Mouse (Mus musculus) 3T3-L1 (cell line): ENCODE measurements at regions not wholly inside any gene's neighbourhood (a gene's known extent, or its start where the extent isn't known, plus 50 kb on each side); places are given as distances from the start of the nearest gene placed in this dataset.

ENCODE experiments used
- DNase-seq: peaks from one replicate; pipeline ENCODE4 v3.0.0-alpha.2; 2015; ENCODE audit warnings: low read depth, low spot score

DNA sequence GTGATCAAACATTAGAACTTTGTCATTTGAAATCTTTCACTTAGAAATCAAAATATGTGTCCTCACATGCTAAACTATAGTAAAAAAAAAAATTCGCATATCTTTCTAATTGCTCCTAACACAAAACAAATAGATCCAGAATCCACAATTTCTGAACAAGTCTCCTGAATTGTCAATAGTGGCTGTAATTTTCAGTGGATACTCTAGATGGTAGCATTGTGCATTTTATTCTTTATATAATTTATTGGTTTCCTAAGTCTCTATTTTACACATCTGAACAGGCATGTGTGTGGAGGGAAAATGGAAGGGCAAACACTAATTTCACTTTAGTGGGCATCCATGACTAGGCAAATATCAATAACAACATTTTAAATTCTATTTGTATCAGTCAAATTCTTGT is 63.7 kb upstream of the Tnmd start:
- peak; percentile 37 for DNase-seq

DNA sequence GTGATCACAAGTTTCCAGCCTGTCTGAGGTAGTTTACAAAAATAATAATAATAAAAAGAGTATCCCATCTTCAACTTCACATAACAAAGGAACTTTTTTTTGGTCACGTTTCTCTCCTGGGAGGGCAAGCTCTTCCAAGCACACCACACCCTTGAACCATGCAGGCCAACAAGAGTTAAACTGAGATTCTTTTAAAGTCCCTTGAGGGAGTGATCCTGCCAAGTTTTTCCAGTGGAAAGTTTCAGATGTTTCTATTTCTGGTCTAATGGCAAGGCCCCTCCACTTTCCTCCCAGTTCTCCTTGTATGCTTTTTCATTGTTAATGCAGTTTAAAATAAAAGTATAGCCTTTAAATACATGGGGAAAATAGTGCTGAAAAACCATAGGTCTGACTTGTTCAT is 65.2 kb upstream of the Pcdh19 start:
- peak; percentile 70 for DNase-seq

DNA sequence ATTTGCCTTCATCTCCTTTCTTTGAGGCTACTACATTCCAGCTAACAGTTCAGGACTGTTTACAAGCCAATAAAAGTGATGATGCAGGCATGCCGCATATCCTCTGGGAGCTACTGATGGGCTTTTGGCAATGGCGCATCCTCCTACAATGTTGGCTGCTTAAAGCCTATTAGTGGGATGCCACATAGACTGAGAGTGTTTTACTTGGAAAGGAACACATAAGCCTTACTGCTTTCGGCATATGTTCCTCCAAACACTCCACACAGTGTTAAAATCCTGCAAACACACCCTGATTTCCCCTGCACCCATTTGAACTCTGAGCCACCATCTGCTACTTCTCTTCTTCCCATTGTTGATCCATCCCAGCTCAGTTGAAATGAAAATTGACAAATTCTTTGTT is 63.4 kb upstream of the Pcdh19 start:
- peak; percentile 32 for DNase-seq

GRCm38 (mm10) chrX:133743446-133743845 is 54.7 kb upstream of the Pcdh19 start:
- no peak for DNase-seq

- no peak for DNase-seq
These were observed 50.3 kb upstream of the Pcdh19 start for GRCm38 (mm10) chrX:133738980-133739632.
